Mouse (Mus musculus) gastrocnemius, postnatal 10 days (tissue): Measurements from ENCODE around the gene Sufu. TPM values are rescaled to one million over a fixed set of nuclear protein-coding genes. Genes with fewer than 3 reads are reported as not detected.

Experiments
- DNase-seq: peaks from one replicate; pipeline ENCODE4 v3.0.0; 2021; ENCODE audit warnings: mixed read lengths
- total RNA-seq, 2 experiments: library from RNA; stranded (reverse); gene quantifications; 2 replicates each; pipeline ENCODE4 v1.2.3; 2021

The Sufu gene
- total RNA-seq, 2 experiments from 2014 or later, result 11.8 to 14.2 TPM

GRCm38 (mm10) chr19:46516667-46517528 lies 120.2 kb downstream of the Sufu start:
- DNase-seq, result no peak

GRCm38 (mm10) chr19:46517529-46518351 lies 121.0 kb downstream of the Sufu start:
- no peak for DNase-seq

- peak; percentile 53 for DNase-seq
Measured at GRCm38 (mm10) chr19:46518352-46518787, 121.7 kb downstream of the Sufu start.

GRCm38 (mm10) chr19:46518828-46519621 lies 122.3 kb downstream of the Sufu start:
- DNase-seq, result no peak

GRCm38 (mm10) chr19:46521698-46522097 lies 125.0 kb downstream of the Sufu start:
- no peak for DNase-seq

- no peak for DNase-seq
Measured at GRCm38 (mm10) chr19:46522433-46523044, 125.8 kb downstream of the Sufu start.

GRCm38 (mm10) chr19:46523131-46523479 lies 126.4 kb downstream of the Sufu start:
- DNase-seq, result no peak

- peak; percentile 65 for DNase-seq
Measured at GRCm38 (mm10) chr19:46523480-46524151, 126.9 kb downstream of the Sufu start.

GRCm38 (mm10) chr19:46524152-46524544 lies 127.5 kb downstream of the Sufu start:
- DNase-seq, result no peak

GRCm38 (mm10) chr19:46524601-46525321 lies 128.1 kb downstream of the Sufu start:
- DNase-seq, result peak; percentile 58

- DNase-seq, result no peak
Measured at GRCm38 (mm10) chr19:46525691-46526631, 129.3 kb downstream of the Sufu start.

- DNase-seq, result no peak
Measured at GRCm38 (mm10) chr19:46527632-46528528, 131.2 kb downstream of the Sufu start.

- peak; percentile 49 for DNase-seq
Measured at GRCm38 (mm10) chr19:46528529-46529213, 132.0 kb downstream of the Sufu start.

GRCm38 (mm10) chr19:46529601-46530448 lies 133.1 kb downstream of the Sufu start:
- no peak for DNase-seq

GRCm38 (mm10) chr19:46530449-46530990 lies 133.8 kb downstream of the Sufu start:
- no peak for DNase-seq
